Mouse (Mus musculus): ENCODE results near the gene Ldhb.
"Not testable (repeated sequence)": the region's sequence is repeated elsewhere in the genome, so short reads cannot be mapped to it uniquely, and the experiment has no call there.

The Ldhb gene

DNA sequence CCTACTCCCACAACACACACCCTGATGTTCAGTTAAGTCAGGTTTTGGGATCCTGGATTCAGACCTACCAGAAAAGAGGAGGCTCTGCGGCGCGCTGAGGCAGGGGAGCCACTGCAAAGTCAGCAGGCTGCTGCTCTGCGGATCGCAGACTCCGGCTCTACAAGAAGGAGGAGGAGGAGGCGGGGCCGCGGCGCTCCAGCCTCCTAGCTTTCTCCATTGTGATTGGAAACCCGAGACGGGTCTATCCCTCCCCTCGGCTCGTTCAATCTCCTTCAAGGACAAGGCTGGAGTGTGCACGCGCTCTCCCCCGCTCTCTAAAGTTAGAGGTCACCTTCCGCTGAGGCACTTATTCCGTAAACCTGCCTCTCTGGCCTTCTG is at the start of gene Ldhb:
Ldhb (minus strand) TSS at position 173 of the 378 bp plus-strand sequence.
- DNase-seq (ENCODE audit: low spot score in 2 of 2) = peak; percentile 30 to 41

GRCm38 (mm10) chr6:142555988-142556387 is 48.2 kb upstream of the Ldhb start:
- no peak for DNase-seq (ENCODE audit: low spot score in 2 of 2)

GRCm38 (mm10) chr6:142551482-142551881 is 43.7 kb upstream of the Ldhb start:
- no peak for DNase-seq (ENCODE audit: low spot score in 2 of 2)

DNA sequence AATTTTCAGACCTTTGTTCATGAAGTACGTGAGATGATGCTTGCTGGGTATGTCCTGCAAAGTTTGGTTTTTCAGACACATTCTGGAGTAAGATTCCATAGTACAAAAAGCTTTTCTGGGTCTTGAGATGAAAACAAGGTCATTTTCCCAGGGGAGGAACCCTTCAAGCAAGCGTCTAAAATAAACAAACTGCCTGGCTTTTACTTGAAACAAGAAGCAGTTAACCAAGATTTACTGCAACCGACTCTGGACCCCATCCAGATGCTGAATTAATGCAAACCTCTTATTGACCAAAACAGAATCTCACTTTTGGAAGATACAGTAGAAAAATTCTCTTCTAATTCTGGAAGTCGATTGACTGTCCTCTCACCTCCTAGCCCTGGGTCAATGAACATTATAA is 43.1 kb upstream of the Ldhb start:
- DNase-seq (ENCODE audit: low spot score in 2 of 2) = no peak

DNA sequence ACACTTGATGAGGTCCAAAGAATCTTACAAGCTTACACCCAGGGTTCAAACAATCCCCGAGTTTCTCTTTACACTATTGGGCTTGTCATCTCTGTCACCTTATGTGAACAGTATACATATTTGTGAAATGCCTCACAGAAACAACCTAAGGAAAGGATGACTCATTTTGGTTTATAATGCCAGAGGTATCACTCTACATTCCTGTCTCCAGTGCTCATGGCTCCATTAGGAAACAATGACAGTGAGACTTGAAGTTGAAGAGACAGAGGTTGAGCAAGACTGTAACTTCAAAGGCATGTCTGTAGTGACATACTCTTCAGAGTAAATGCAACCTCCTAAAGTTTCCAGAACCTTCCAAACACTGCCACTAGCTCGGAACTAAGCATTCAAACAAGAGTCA is 40.6 kb upstream of the Ldhb start:
- no peak for DNase-seq (ENCODE audit: low spot score in 2 of 2)

GRCm38 (mm10) chr6:142545132-142545531 is 37.4 kb upstream of the Ldhb start:
- no peak for DNase-seq (ENCODE audit: low spot score in 2 of 2)

- no peak for DNase-seq (ENCODE audit: low spot score in 2 of 2)
Observed at GRCm38 (mm10) chr6:142543648-142544047, 35.9 kb upstream of the Ldhb start.

DNA sequence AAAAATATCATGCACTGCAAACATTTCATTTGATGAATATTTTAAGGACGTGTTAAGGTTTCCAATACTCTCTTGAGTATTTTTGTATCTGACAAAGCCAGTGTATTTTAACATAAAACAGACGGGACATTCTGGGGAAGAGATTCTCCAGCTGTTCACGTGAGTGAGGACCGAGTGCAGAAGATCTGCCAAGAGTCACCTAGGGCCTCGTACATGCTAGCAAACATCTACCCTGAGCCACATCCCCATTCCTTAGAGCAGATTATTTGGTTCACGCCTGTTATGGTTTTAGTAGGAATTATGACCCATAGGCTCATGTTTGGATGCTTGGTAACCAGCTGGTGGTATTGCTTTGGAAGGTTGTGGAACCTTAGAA is 35.0 kb upstream of the Ldhb start:
- DNase-seq (ENCODE audit: low spot score in 2 of 2) = no peak

- DNase-seq (ENCODE audit: low spot score in 2 of 2) = no peak
Observed at GRCm38 (mm10) chr6:142542082-142542799, 34.5 kb upstream of the Ldhb start.

- no peak for DNase-seq (ENCODE audit: low spot score in 2 of 2)
Observed at GRCm38 (mm10) chr6:142540561-142541160, 32.9 kb upstream of the Ldhb start.

DNA sequence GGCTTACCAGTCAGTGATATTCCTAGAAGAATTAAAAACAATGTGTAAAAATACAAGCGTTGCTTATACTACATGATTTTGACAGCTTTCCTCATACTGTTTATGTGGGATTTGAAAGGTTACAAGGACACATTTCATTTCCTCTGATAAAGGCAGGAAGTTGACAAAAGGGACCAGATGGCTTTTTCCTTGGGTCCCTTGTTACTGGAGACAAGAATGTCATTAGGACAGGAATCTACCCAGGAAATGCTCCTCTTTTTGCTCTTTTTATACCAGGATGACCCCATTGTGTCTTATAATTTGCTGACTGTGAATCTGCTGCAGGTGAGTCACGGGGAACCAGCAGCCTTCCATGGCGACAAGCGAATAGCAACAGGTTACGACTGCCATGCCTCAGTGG is 32.4 kb upstream of the Ldhb start:
- no peak for DNase-seq (ENCODE audit: low spot score in 2 of 2)

- peak; percentile 29 to 42 for DNase-seq (ENCODE audit: low spot score in 2 of 2)
Observed at GRCm38 (mm10) chr6:142538503-142538902, 30.7 kb upstream of the Ldhb start.

DNA sequence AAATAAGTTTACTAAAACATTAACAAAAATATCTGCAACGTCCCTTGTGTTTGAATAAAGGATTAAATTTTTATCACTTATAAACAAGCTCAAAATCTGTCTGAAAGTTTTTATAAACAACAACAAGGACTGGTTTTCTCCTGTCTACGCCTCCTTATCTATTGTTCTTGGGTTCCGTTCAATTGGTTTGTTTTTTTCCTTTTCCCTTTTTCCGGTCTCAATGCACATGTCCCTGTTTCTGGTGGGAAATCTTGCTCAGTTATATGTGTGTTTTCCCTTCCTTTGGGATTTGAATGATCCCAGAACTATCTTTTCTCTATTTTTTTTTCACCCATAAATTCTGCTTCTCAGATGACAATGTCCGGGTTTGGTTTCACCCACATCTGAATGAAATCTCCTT is 25.7 kb upstream of the Ldhb start:
- DNase-seq (ENCODE audit: low spot score in 2 of 2) = no peak

GRCm38 (mm10) chr6:142532686-142533085 is 24.9 kb upstream of the Ldhb start:
- DNase-seq (ENCODE audit: low spot score in 2 of 2) = no peak

- DNase-seq (ENCODE audit: low spot score in 2 of 2) = no peak
Observed at GRCm38 (mm10) chr6:142532141-142532540, 24.4 kb upstream of the Ldhb start.

GRCm38 (mm10) chr6:142530378-142530777 is 22.6 kb upstream of the Ldhb start:
- DNase-seq (ENCODE audit: low spot score in 2 of 2) = no peak

- DNase-seq (ENCODE audit: low spot score in 2 of 2) = no peak
Observed at GRCm38 (mm10) chr6:142529680-142530079, 21.9 kb upstream of the Ldhb start.

DNA sequence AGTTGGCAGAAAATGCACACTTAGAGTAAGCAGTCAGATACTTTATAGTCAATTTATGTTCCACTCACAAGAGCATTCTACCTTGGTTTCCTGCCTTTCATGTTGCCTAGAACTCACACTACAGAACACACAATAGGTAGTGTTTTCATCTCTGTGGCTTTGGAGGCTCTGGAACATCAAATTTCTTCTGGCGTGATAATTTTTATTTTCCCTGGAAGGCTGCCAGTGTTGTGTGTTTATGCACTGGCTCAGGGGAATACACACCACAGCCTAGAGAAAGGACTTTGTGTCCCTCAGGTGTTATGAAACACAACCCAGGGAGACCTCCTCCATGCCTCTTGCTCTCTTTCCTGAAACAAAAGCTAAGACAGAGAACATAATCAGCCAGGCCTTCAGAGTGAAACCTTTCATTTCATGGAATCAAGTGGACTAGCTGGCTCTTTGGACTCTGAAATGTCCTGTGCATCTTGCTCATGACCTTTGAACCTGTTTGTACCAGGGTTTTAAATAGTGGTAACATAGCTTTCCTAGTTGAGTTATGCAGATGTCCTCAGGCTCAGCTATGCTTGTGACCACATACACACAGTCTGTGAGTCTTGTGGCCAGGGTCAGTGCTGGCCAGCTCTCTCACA is 20.3 kb upstream of the Ldhb start:
- no peak for DNase-seq (ENCODE audit: low spot score in 2 of 2)

- peak; percentile 12 to 44 for DNase-seq (ENCODE audit: low spot score in 2 of 2)
Observed at GRCm38 (mm10) chr6:142524635-142525308, 17.0 kb upstream of the Ldhb start.

DNA sequence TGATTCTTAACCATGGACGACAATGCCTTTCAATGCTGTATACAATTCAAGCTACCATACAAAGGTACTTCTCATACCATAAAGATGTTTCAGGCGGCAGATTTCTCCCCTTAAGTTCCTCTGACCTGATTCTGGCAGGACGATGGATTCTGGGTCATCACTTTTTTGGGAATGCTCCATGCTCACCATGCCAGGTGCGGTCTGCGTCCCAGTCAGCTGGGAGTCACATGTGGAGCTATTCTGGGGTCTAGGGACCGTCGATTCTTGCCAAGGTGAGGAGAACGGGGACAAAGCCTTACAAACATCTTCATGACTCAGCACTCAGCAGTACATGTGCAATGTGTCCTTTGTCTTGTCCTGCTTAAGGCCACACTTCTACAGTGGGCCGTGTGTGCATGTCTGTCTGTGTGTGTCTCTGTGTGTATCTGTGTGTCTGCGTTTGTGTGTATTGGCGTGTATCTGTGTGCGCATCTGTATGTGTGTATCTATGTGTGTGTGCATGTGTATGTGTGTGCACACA is 13.9 kb upstream of the Ldhb start:
- no peak for DNase-seq (ENCODE audit: low spot score in 2 of 2)

GRCm38 (mm10) chr6:142519110-142519509 is 11.4 kb upstream of the Ldhb start:
- DNase-seq (ENCODE audit: low spot score in 2 of 2) = no peak

DNA sequence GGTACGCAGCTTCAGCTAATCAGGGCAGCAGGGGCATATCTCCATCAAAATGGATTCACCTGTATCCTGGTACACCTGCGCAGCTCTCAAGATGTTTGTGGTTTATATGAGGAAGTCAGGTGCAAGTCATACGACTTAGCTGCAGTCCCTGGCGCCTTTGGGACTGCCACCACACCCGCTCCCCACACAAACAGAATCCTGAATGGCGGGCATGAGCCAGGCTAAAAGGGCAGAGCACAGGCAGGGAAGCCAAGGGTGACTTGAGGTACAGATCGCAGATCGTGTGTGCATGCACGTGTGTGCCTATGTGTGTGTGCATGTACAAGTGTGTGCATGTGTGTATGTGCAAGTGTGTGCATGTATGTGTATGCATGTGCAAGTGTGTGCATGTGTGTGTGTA is 7.6 kb upstream of the Ldhb start:
- not testable (repeated sequence) for DNase-seq (ENCODE audit: low spot score in 2 of 2)
